Mouse (Mus musculus) embryonic facial prominence, embryonic 15.5 days (tissue): ENCODE results near the gene Trim80. TPM values are rescaled to one million over a fixed set of nuclear protein-coding genes. Genes with fewer than 3 reads are reported as not detected.
"Not testable (repeated sequence)": the region's sequence is repeated elsewhere in the genome, so short reads cannot be mapped to it uniquely, and the experiment has no call there.

ENCODE experiments used
- ATAC-seq: fragments of 200-750 bp; cut with Nextera tagmentation; 2 replicates; pipeline ENCODE4 v1.8.0; 2017; ENCODE audit warnings: low read depth, moderate TSS enrichment; ENCODE audit not compliant: insufficient number of reproducible peaks, low FRiP score, low TSS enrichment
- H3K27ac ChIP-seq: fragments of 300-500 bp; sonication (generic); replicated peaks from 2 replicates; pipeline ENCODE4 v1.5.1; 2015; ENCODE audit warnings: mild to moderate bottlenecking, inconsistent platforms
- H3K27me3 ChIP-seq: fragments of 300-500 bp; sonication (generic); 2 replicates; pipeline ENCODE4 v1.6.1; 2015; ENCODE audit warnings: inconsistent platforms
- H3K36me3 ChIP-seq: fragments of 300-500 bp; sonication (generic); 2 replicates; pipeline ENCODE4 v1.6.1; 2015; ENCODE audit warnings: mild to moderate bottlenecking, inconsistent platforms
- H3K4me1 ChIP-seq: fragments of 300-500 bp; sonication (generic); 2 replicates; pipeline ENCODE4 v1.6.1; 2015; ENCODE audit warnings: inconsistent platforms
- H3K4me2 ChIP-seq: fragments of 300-500 bp; sonication (generic); replicated peaks from 2 replicates; pipeline ENCODE4 v1.6.1; 2015; ENCODE audit warnings: mild to moderate bottlenecking, inconsistent platforms
- H3K4me3 ChIP-seq: fragments of 300-500 bp; sonication (generic); replicated peaks from 2 replicates; pipeline ENCODE4 v1.5.1; 2015; ENCODE audit warnings: mild to moderate bottlenecking, inconsistent platforms
- H3K9ac ChIP-seq: fragments of 300-500 bp; sonication (generic); 2 replicates; pipeline ENCODE4 v1.6.1; 2015; ENCODE audit warnings: inconsistent platforms
- H3K9me3 ChIP-seq: fragments of 300-500 bp; sonication (generic); replicated peaks from 2 replicates; pipeline ENCODE4 v1.6.1; 2016; ENCODE audit warnings: inconsistent platforms
- WGBS: fragments of 180-500 bp; shearing (Covaris S2); methylation state at CpG from one replicate; pipeline ENCODE4 v1.1.7; 2015; 5-methylcytosine and 5-hydroxymethylcytosine counted together
- polyA plus RNA-seq: library from polyadenylated mRNA; unstranded; fragments of >200 nt; fragmentation: Nextera tagmentation; extraction: Ambion mirVana; gene quantifications from 2 replicates; pipeline ENCODE4 v1.2.1, GENCODE M21; 2015

Trim80 gene
- polyA plus RNA-seq, 1 experiment from 2014 or later: not detected

DNA sequence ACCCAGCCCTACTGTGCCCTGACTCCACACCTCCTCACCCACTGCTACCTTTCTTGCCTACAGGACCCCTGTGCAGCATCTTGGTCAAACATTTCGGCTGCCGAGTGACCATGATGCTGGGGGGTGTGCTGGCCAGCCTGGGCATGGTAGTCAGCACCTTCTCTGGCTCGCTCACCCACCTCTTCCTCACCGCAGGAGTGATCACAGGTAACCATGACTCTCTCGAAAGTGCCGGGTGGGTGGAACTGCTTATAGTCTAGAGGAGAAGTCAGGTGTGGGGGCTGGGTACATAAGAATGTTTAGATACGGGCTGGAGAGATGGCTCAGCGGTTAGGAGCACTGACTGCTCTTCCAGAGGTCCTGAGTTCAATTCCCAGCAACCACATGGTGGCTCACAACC, 24.5 kb downstream of the Trim80 start:
- no peak for ATAC-seq
- 90% methylated on average over 8 of the region's 8 CpGs for WGBS
- no peak overlapping the region for H3K27ac ChIP-seq
- peaks cover 8% of the 10 kb centered on the region for H3K4me1 ChIP-seq
- H3K36me3 ChIP-seq: no peaks in the 10 kb centered on the region
- H3K9ac ChIP-seq: no peak overlapping the region
- no peaks in the 10 kb centered on the region for H3K9me3 ChIP-seq
- H3K27me3 ChIP-seq: no peaks in the 10 kb centered on the region
- H3K4me2 ChIP-seq: no peak overlapping the region
- no peak overlapping the region for H3K4me3 ChIP-seq

DNA sequence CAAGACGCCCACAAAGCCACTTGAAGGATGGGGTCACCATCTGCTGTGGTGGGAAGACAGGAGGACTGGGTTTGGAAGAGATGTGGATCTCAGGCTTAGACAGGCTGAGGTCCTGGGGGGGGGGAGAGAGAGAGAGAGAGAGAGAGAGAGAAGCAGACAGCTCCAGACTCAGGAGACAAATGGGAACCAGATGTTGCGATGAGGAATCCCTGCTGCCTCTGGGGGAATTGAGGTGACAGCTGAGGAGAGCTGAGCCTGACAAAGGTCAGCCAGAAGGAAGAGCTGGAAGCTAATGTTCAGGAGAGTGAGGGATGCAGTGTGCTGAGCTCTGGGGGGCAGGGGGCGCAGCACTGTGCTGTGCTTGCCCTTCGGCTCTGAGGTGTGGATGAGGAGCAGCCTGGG, 26.9 kb downstream of the Trim80 start:
- no peak overlapping the region for H3K27ac ChIP-seq
- WGBS: 11% methylated on average over 4 of the region's 4 CpGs
- ATAC-seq: peak; percentile 37; the same call in 1 of the 2 replicates

DNA sequence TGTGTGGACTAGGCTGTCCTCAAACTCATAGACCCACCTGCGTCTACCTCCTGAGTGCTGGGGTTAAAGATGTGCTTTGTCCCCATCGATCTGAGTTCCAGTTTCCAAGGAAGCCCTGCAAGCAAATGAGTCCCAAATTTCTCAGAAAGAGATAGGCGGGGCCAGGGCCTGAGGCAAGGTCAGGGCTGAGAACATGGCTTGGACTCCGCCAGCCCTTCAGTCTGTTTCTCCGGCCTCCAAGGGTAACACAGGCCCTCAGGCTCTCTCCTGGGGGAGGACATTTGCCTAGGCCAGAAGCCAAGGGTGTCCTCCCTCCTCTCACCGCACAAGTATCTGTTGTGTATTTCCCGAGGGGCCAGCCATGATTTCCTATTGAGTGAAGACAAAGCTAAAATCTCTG, 31.8 kb downstream of the Trim80 start:
- Histone ChIP-seq H3K4me2 (no peak overlapping the region), H3K4me1 (peaks cover 37% of the 10 kb centered on the region), H3K36me3 (no peaks in the 10 kb centered on the region), H3K9ac (no peak overlapping the region), H3K27ac (no peak overlapping the region), H3K27me3 (no peaks in the 10 kb centered on the region), H3K9me3 (no peaks in the 10 kb centered on the region), H3K4me3 (no peak overlapping the region)
- 81% methylated on average over 7 of the region's 7 CpGs for WGBS
- no peak for ATAC-seq

More for the DNA sequence above, 26.9 kb downstream of the Trim80 start:
- Histone ChIP-seq H3K27me3 (no peaks in the 10 kb centered on the region), H3K4me3 (no peak overlapping the region), H3K4me1 (peaks cover 8% of the 10 kb centered on the region), H3K4me2 (no peak overlapping the region), H3K36me3 (no peaks in the 10 kb centered on the region), H3K9ac (no peak overlapping the region), H3K9me3 (no peaks in the 10 kb centered on the region)

DNA sequence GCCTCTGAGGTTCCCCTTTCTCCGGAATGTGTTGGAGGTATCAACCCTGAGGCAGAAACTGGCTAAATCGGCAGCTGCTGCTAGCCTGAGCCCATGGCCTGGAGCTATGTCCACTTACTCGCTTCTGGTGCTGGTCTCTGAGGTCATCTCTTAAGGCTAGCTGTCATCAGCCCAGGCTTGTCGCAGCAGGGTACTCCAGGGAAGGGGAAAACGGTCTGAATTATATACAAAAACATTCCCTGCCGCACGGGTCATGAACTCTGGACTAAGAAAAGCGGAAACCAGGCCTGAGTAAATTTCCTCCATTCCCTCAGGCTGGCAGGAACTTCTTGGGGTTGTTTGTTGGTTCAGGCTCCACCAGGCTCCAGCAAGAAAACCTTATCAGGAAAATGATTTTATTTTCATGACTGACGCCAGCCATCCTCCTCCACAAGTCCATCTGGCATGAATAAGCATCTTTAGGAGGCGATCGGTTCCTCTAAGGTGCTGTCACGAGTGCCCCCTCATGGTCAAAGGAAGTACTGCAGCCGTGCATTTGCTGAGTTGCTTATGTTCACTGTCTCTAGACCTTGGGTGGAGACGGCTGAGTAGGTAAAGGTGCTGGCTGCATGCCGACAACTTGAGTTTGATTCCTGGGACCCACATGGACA, 33.4 kb downstream of the Trim80 start:
- Histone ChIP-seq H3K9me3 (no peaks in the 10 kb centered on the region), H3K27me3 (no peaks in the 10 kb centered on the region), H3K27ac (peak overlapping the region; percentile 83), H3K4me3 (peak overlapping the region; percentile 10), H3K9ac (no peak overlapping the region), H3K4me2 (peak overlapping the region; percentile 26), H3K4me1 (peaks cover 35% of the 10 kb centered on the region), H3K36me3 (no peaks in the 10 kb centered on the region)
- no peak for ATAC-seq
- 9% methylated on average over 15 of the region's 15 CpGs for WGBS

GRCm38 (mm10) chr11:115475025-115475757, 34.8 kb downstream of the Trim80 start, which contains the start of gene Armc7:
Gene Armc7, plus strand, starts transcription at chr11:115475667.
- Histone ChIP-seq H3K9me3 (no peaks in the 10 kb centered on the region), H3K4me3 (peak within 1 kb of the TSS; percentile 84), H3K36me3 (peaks cover 5% of the 10 kb centered on the region; the same call in 1 of the 2 replicates), H3K4me1 (peaks cover 35% of the 10 kb centered on the region), H3K4me2 (peak within 1 kb of the TSS; percentile 90), H3K27ac (peak within 1 kb of the TSS; percentile 83), H3K27me3 (no peaks in the 10 kb centered on the region), H3K9ac (peak within 1 kb of the TSS; percentile 71)
- WGBS: 2% methylated on average over 26 of the region's 26 CpGs
- peak; percentile 96 for ATAC-seq

DNA sequence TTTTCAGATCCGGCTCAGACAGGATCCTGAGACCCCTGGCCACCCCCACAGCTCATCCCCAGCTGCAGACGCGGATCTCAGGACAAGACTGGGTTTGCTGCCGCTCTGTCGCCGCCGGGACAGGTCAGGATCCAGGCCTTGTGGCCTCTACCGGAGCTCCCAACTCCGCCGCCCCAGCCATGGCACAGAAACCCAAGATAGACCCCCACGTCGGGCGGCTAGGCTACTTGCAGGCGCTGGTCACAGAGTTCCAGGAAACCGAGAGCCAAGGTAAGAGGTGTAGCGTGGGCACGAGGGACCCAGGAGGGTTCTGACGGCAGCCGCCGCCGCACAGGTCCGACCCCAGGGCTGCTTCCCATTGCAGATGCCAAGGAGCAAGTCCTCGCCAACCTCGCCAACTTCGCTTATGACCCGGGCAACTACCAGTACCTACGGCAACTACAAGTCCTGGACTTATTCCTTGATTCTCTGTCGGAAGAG, 35.5 kb downstream of the Trim80 start:
- H3K36me3 ChIP-seq: peaks cover 5% of the 10 kb centered on the region; the same call in 1 of the 2 replicates
- peaks cover 35% of the 10 kb centered on the region for H3K4me1 ChIP-seq
- H3K27me3 ChIP-seq: no peaks in the 10 kb centered on the region
- 2% methylated on average over 28 of the region's 28 CpGs for WGBS
- H3K9ac ChIP-seq: peak overlapping the region; percentile 71
- H3K9me3 ChIP-seq: no peaks in the 10 kb centered on the region
- peak overlapping the region; percentile 90 for H3K4me2 ChIP-seq
- H3K27ac ChIP-seq: peak overlapping the region; percentile 83
- ATAC-seq: no peak
- H3K4me3 ChIP-seq: peak overlapping the region; percentile 84

GRCm38 (mm10) chr11:115476630-115477029, 36.3 kb downstream of the Trim80 start:
- Histone ChIP-seq H3K9ac (0 out of 2 replicates have a peak overlapping the region, but pooled peaks have one; percentile 71), H3K4me1 (peaks cover 35% of the 10 kb centered on the region), H3K4me2 (peak overlapping the region; percentile 90), H3K4me3 (peak overlapping the region; percentile 84)
- H3K27me3 ChIP-seq, ATAC-seq, H3K36me3 ChIP-seq, H3K9me3 ChIP-seq, H3K27ac ChIP-seq: not testable (repeated sequence)
- WGBS: 83% methylated on average over 4 of the region's 4 CpGs

DNA sequence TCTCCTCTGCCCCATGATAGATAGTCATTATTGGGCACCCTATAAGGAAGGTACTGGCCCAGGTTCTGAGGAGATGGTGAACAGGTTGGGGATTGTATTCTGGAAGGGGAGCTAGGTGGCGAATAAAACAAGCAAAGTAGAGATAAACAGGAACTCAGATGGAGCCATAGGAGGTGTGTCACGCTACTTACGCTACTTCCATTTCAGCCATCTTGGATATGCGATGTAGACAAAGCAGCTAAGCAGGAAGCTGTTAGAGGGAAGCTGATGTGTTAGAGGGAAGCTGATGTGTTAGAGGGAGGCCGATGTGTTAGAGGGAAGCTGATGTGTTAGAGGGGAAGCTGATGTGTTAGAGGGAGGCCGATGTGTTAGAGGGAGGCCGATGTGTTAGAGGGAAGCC, 37.0 kb downstream of the Trim80 start:
- not testable (repeated sequence) for H3K4me3 ChIP-seq, H3K9ac ChIP-seq, H3K27me3 ChIP-seq, H3K36me3 ChIP-seq, H3K27ac ChIP-seq, ATAC-seq, H3K9me3 ChIP-seq
- Histone ChIP-seq H3K4me1 (peaks cover 35% of the 10 kb centered on the region), H3K4me2 (peak overlapping the region; percentile 90; the same call in 1 of the 2 replicates)
- WGBS: 82% methylated on average over 7 of the region's 7 CpGs

DNA sequence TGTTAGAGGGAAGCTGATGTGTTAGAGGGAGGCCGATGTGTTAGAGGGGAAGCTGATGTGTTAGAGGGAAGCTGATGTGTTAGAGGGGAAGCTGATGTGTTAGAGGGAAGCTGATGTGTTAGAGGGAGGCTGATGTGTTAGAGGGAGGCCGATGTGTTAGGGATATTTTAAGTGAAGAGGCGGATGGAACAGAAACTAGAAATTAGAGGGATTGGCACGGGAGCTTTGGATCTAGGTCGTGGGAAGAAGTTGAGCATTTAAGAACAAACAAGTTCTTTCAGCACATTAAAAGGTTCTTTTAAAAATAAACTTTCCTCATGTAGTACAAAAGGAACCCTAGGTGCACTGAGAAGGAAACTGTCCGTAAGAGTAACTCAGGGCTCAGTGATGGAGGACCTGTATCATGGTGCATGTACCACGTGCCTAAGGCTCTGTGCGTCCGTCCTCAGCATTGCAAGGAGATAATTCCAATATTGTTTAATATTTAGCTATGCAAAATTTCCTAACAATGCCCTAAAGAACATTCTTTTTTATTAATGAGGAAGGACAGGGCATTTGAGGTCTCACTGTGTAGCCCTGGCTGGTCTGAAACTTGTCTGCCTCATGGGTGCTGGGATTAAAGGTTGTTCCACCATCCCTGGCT, 38.1 kb downstream of the Trim80 start:
- Histone ChIP-seq H3K27ac (no peak overlapping the region), H3K27me3 (no peaks in the 10 kb centered on the region), H3K9ac (no peak overlapping the region), H3K4me3 (no peak overlapping the region), H3K4me2 (no peak overlapping the region), H3K4me1 (peaks cover 34% of the 10 kb centered on the region), H3K36me3 (peaks cover 5% of the 10 kb centered on the region; the same call in 1 of the 2 replicates), H3K9me3 (no peaks in the 10 kb centered on the region)
- ATAC-seq: no peak
- WGBS: 89% methylated on average over 9 of the region's 9 CpGs

GRCm38 (mm10) chr11:115481553-115482259, 41.4 kb downstream of the Trim80 start:
- no peak for ATAC-seq
- H3K27ac ChIP-seq: no peak overlapping the region
- H3K4me3 ChIP-seq: no peak overlapping the region
- H3K9ac ChIP-seq: no peak overlapping the region
- WGBS: 82% methylated on average over 6 of the region's 6 CpGs
- no peaks in the 10 kb centered on the region for H3K9me3 ChIP-seq
- peaks cover 7% of the 10 kb centered on the region for H3K4me1 ChIP-seq
- H3K4me2 ChIP-seq: no peak overlapping the region
- H3K36me3 ChIP-seq: peaks cover 5% of the 10 kb centered on the region; the same call in 1 of the 2 replicates
- H3K27me3 ChIP-seq: no peaks in the 10 kb centered on the region
